Mouse (Mus musculus): ENCODE results near the gene Kif1b. TPM values are rescaled to one million over a fixed set of nuclear protein-coding genes. Genes with fewer than 3 reads are reported as not detected.

Kif1b gene
- polyA plus RNA-seq, 1 experiment = 10.1 TPM

DNA sequence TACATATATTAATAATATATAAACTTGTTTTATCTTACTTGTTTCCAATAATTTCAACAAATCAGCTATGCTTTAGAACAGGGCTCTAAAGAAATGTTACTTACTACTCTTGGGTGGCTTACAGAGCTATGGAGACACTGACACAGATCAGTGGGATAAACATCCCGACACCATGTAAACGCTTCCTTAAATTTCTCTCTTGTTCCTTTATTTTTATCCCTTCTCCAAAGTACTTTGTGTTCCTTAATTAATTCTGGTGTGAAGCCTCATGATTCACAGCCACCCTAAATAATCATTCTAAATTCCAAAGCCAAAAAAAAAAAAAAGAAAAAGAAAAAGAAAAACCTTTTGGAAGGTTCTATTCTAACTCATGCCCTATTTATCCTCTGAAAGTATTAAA is 42.6 kb downstream of the Kif1b start:
- no peak for TF ChIP-seq CTCF (IDR thresholded peaks at IDR 0.05; ENCODE audit: control insufficient read depth, insufficient read depth, insufficient read length)
- H3K79me3 ChIP-seq (ENCODE audit: low read depth) = no peaks in the 10 kb centered on the region
- no peak overlapping the region for H3ac ChIP-seq (ENCODE audit: control insufficient read depth, insufficient read length, low read depth)
- no peaks in the 10 kb centered on the region for H3K79me2 ChIP-seq (ENCODE audit: control insufficient read depth, insufficient read depth)
- H3K27me3 ChIP-seq (ENCODE audit: control insufficient read depth, insufficient read depth, insufficient read length) = no peaks in the 10 kb centered on the region
- H3K4me3 ChIP-seq (ENCODE audit: insufficient read depth, poor library complexity, severe bottlenecking) = no peak overlapping the region
- H3K36me3 ChIP-seq (ENCODE audit: control insufficient read depth, insufficient read depth) = peaks cover 63% of the 10 kb centered on the region

DNA sequence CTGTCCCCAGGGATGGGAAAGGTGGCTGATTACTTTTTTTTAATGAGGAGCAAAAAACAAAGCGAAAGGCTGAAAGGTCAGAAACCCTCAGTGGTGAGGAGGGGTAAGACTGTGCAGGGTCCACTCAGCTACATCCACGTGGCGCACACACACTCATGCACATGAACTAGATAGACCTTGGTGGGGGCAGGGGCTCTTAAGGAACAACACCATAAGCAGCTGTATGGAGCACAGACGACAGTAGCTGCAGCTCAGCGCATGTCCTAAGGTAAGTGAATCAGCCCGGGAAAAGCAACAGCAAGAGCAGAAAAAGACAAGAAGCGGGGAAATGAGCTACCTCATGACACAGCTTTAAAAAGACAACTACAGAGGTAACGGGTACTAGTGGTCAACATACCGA is 44.3 kb downstream of the Kif1b start:
- Histone ChIP-seq H3K36me3 (ENCODE audit: control insufficient read depth, insufficient read depth) (peaks cover 55% of the 10 kb centered on the region), H3ac (ENCODE audit: control insufficient read depth, insufficient read length, low read depth) (no peak overlapping the region), H3K79me2 (ENCODE audit: control insufficient read depth, insufficient read depth) (no peaks in the 10 kb centered on the region), H3K27me3 (ENCODE audit: control insufficient read depth, insufficient read depth, insufficient read length) (no peaks in the 10 kb centered on the region), H3K4me3 (ENCODE audit: insufficient read depth, poor library complexity, severe bottlenecking) (no peak overlapping the region), H3K79me3 (ENCODE audit: low read depth) (no peaks in the 10 kb centered on the region)
- no peak for TF ChIP-seq MYOD1 (IDR thresholded peaks at IDR 0.05; ENCODE audit: control insufficient read depth, insufficient read length, low read depth)
- TF ChIP-seq USF1 (IDR thresholded peaks at IDR 0.05; ENCODE audit: low read depth) = no peak
- no peak for TF ChIP-seq FOSL1 (IDR thresholded peaks at IDR 0.05; ENCODE audit: insufficient read depth, low read length, poor library complexity, severe bottlenecking)
- no peak for TF ChIP-seq CEBPB (IDR thresholded peaks at IDR 0.05; ENCODE audit: low read depth)
- TF ChIP-seq MYOG (IDR thresholded peaks at IDR 0.05; ENCODE audit: control insufficient read depth, extremely low read depth, insufficient read length) = no peak
- no peak for TF ChIP-seq MAX (IDR thresholded peaks at IDR 0.05)
- TF ChIP-seq CTCF (IDR thresholded peaks at IDR 0.05; ENCODE audit: control insufficient read depth, insufficient read depth, insufficient read length) = no peak

DNA sequence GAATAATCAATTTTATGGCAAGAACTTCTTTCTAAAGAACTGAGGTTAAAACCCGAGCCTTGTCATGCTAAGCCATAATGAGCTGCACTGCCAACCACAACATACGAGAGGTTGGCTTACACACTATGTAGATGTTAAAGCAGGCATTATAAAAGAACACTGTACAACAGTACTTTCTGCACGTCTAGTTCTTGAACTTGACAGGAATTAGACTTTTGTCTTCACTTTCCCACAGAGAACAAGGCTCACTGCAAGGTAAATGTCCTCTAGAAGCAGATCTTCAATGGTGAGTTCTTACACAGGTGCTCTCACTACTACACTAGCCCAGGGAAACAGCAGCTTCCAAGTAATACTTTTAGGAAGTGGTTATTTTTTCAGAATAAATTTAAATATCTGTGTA is 46.0 kb downstream of the Kif1b start:
- Histone ChIP-seq H3K79me3 (ENCODE audit: low read depth) (no peaks in the 10 kb centered on the region), H3K36me3 (ENCODE audit: control insufficient read depth, insufficient read depth) (peaks cover 65% of the 10 kb centered on the region), H3K79me2 (ENCODE audit: control insufficient read depth, insufficient read depth) (no peaks in the 10 kb centered on the region), H3K4me3 (ENCODE audit: insufficient read depth, poor library complexity, severe bottlenecking) (no peak overlapping the region), H3ac (ENCODE audit: control insufficient read depth, insufficient read length, low read depth) (no peak overlapping the region), H3K27me3 (ENCODE audit: control insufficient read depth, insufficient read depth, insufficient read length) (no peaks in the 10 kb centered on the region)
- TF ChIP-seq MAX (IDR thresholded peaks at IDR 0.05) = no peak
- TF ChIP-seq CEBPB (IDR thresholded peaks at IDR 0.05; ENCODE audit: low read depth) = no peak
- TF ChIP-seq USF1 (IDR thresholded peaks at IDR 0.05; ENCODE audit: low read depth) = no peak
- TF ChIP-seq CTCF (IDR thresholded peaks at IDR 0.05; ENCODE audit: control insufficient read depth, insufficient read depth, insufficient read length) = no peak
- no peak for TF ChIP-seq FOSL1 (IDR thresholded peaks at IDR 0.05; ENCODE audit: insufficient read depth, low read length, poor library complexity, severe bottlenecking)
- TF ChIP-seq MYOD1 (IDR thresholded peaks at IDR 0.05; ENCODE audit: control insufficient read depth, insufficient read length, low read depth) = no peak
- no peak for TF ChIP-seq MYOG (IDR thresholded peaks at IDR 0.05; ENCODE audit: control insufficient read depth, extremely low read depth, insufficient read length)

DNA sequence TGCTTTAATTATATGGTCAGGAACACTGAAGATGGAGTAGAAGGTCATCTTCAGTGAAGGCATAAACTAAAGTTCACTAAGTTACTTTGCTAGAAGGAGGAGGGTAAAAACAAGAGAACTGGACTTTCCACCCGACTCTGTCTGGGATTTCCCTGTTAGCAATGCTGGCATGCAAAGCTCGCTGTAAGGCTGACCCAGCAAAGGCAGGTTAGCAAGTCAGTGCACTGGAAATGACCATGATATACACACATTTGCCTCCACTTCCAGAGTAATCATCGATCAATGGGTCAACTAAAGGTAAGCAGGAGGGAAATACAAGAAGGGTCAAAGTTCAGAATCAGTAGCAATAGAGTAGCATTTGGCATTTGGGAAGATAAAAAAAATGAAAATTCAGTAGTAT is 46.6 kb downstream of the Kif1b start:
- no peaks in the 10 kb centered on the region for H3K79me2 ChIP-seq (ENCODE audit: control insufficient read depth, insufficient read depth)
- H3K79me3 ChIP-seq (ENCODE audit: low read depth) = no peaks in the 10 kb centered on the region
- no peaks in the 10 kb centered on the region for H3K27me3 ChIP-seq (ENCODE audit: control insufficient read depth, insufficient read depth, insufficient read length)
- H3ac ChIP-seq (ENCODE audit: control insufficient read depth, insufficient read length, low read depth) = no peak overlapping the region
- no peak overlapping the region for H3K4me3 ChIP-seq (ENCODE audit: insufficient read depth, poor library complexity, severe bottlenecking)
- no peak for TF ChIP-seq USF1 (IDR thresholded peaks at IDR 0.05; ENCODE audit: low read depth)
- no peak for TF ChIP-seq MAX (IDR thresholded peaks at IDR 0.05)
- no peak for TF ChIP-seq CTCF (IDR thresholded peaks at IDR 0.05; ENCODE audit: control insufficient read depth, insufficient read depth, insufficient read length)
- no peak for TF ChIP-seq FOSL1 (IDR thresholded peaks at IDR 0.05; ENCODE audit: insufficient read depth, low read length, poor library complexity, severe bottlenecking)
- TF ChIP-seq CEBPB (IDR thresholded peaks at IDR 0.05; ENCODE audit: low read depth) = no peak
- TF ChIP-seq MYOD1 (IDR thresholded peaks at IDR 0.05; ENCODE audit: control insufficient read depth, insufficient read length, low read depth) = no peak
- no peak for TF ChIP-seq MYOG (IDR thresholded peaks at IDR 0.05; ENCODE audit: control insufficient read depth, extremely low read depth, insufficient read length)
- peaks cover 61% of the 10 kb centered on the region for H3K36me3 ChIP-seq (ENCODE audit: control insufficient read depth, insufficient read depth)

DNA sequence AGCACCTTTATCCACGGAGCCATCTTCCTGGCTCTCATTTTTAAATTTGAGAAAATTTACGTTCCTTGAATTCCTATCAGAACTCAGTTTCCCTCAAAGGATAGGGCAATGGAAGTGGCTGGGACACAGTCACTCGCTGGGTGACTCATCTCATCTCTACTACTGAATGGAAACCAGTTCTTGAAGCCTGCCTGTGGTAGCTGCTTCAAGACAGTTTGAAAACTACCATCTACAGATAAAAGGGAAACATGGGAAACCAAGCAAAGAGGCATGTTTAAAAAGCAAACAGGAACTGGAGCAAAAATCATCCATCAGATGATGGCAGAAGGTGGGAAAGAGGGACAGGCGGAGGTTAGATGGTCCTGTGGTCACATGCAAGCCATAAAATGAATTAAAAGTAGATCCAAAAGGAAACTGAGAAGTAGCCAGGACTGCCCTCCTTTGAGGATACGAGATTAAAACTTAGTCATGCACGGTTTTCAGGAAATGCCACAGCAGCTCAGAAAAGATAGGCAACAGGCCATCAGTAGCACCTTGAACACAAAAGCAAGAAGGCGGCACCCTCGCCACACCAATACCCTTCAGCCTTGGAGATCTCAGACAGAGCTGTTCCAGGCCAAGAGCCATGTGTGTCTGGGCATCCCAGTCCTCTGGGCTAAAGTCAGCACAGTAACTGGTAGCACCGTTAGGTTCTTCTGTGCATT is 48.0 kb downstream of the Kif1b start:
- H3K27me3 ChIP-seq (ENCODE audit: control insufficient read depth, insufficient read depth, insufficient read length) = no peaks in the 10 kb centered on the region
- no peaks in the 10 kb centered on the region for H3K79me2 ChIP-seq (ENCODE audit: control insufficient read depth, insufficient read depth)
- no peak overlapping the region for H3ac ChIP-seq (ENCODE audit: control insufficient read depth, insufficient read length, low read depth)
- H3K4me3 ChIP-seq (ENCODE audit: insufficient read depth, poor library complexity, severe bottlenecking) = no peak overlapping the region
- H3K79me3 ChIP-seq (ENCODE audit: low read depth) = no peaks in the 10 kb centered on the region
- TF ChIP-seq USF1 (IDR thresholded peaks at IDR 0.05; ENCODE audit: low read depth) = no peak
- no peak for TF ChIP-seq FOSL1 (IDR thresholded peaks at IDR 0.05; ENCODE audit: insufficient read depth, low read length, poor library complexity, severe bottlenecking)
- TF ChIP-seq CEBPB (IDR thresholded peaks at IDR 0.05; ENCODE audit: low read depth) = no peak
- no peak for TF ChIP-seq MAX (IDR thresholded peaks at IDR 0.05)
- no peak for TF ChIP-seq MYOD1 (IDR thresholded peaks at IDR 0.05; ENCODE audit: control insufficient read depth, insufficient read length, low read depth)
- TF ChIP-seq CTCF (IDR thresholded peaks at IDR 0.05; ENCODE audit: control insufficient read depth, insufficient read depth, insufficient read length) = no peak
- no peak for TF ChIP-seq MYOG (IDR thresholded peaks at IDR 0.05; ENCODE audit: control insufficient read depth, extremely low read depth, insufficient read length)
- H3K36me3 ChIP-seq (ENCODE audit: control insufficient read depth, insufficient read depth) = peaks cover 56% of the 10 kb centered on the region

DNA sequence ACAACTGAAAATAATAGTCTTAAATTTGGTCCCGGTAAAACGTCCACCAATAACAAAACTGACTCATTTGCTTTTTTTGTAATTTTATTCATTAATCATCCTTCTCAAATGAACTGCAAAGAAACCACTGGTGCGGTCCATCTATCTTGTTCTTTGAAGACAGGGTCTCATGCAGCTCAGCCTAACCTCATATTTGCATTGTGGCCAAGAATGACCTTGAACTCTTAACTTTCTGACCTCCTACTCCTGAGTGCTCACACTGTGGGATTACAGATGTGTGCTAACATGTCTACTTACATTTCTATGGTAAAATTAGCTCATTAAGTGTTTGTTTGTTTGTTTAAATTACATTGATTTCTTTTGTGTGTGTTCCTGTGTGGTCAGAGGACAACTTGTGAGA is 48.6 kb downstream of the Kif1b start:
- Histone ChIP-seq H3K36me3 (ENCODE audit: control insufficient read depth, insufficient read depth) (peaks cover 53% of the 10 kb centered on the region), H3K27me3 (ENCODE audit: control insufficient read depth, insufficient read depth, insufficient read length) (no peaks in the 10 kb centered on the region), H3K79me3 (ENCODE audit: low read depth) (no peaks in the 10 kb centered on the region), H3ac (ENCODE audit: control insufficient read depth, insufficient read length, low read depth) (no peak overlapping the region), H3K4me3 (ENCODE audit: insufficient read depth, poor library complexity, severe bottlenecking) (no peak overlapping the region), H3K79me2 (ENCODE audit: control insufficient read depth, insufficient read depth) (no peaks in the 10 kb centered on the region)
- TF ChIP-seq MAX (IDR thresholded peaks at IDR 0.05) (no peak), CEBPB (IDR thresholded peaks at IDR 0.05; ENCODE audit: low read depth) (no peak), FOSL1 (IDR thresholded peaks at IDR 0.05; ENCODE audit: insufficient read depth, low read length, poor library complexity, severe bottlenecking) (no peak), MYOD1 (IDR thresholded peaks at IDR 0.05; ENCODE audit: control insufficient read depth, insufficient read length, low read depth) (no peak), MYOG (IDR thresholded peaks at IDR 0.05; ENCODE audit: control insufficient read depth, extremely low read depth, insufficient read length) (no peak), USF1 (IDR thresholded peaks at IDR 0.05; ENCODE audit: low read depth) (no peak), CTCF (IDR thresholded peaks at IDR 0.05; ENCODE audit: control insufficient read depth, insufficient read depth, insufficient read length) (no peak)

All from C2C12 (cell line).